Mouse (Mus musculus) brain, embryonic 14.5 days (tissue): Measurements from ENCODE around the gene Fam20c. TPM values are rescaled to one million over a fixed set of nuclear protein-coding genes. Genes with fewer than 3 reads are reported as not detected.
A peak's percentile ranks its signal among the peaks of the same experiment; 100 is the strongest.

ENCODE experiments used
- DNase-seq: peaks from one replicate; pipeline ENCODE4 v3.0.0-alpha.2; 2011; ENCODE audit warnings: low read depth
- CTCF ChIP-seq: fragments of 200-500 bp; IDR thresholded peaks from 2 replicates; pipeline ENCODE4 v1.5.1; 2012; ENCODE audit warnings: inconsistent platforms, mild to moderate bottlenecking, moderate library complexity, borderline replicate concordance; ENCODE audit not compliant: insufficient read depth, insufficient read length; ENCODE audit errors: extremely low read depth
- POLR2A ChIP-seq: fragments of 200-500 bp; IDR thresholded peaks from 2 replicates; pipeline ENCODE4 v1.6.1; 2012; ENCODE audit warnings: mild to moderate bottlenecking, inconsistent platforms, borderline replicate concordance; ENCODE audit not compliant: poor library complexity, insufficient read depth, insufficient read length, severe bottlenecking; ENCODE audit errors: extremely low read depth
- polyA plus RNA-seq: library from polyadenylated mRNA; depleted of rRNA; stranded (reverse); fragments of >200 nt; gene quantifications from 2 replicates; pipeline ENCODE4 v1.2.3, GENCODE M21; 2012

The Fam20c gene
- polyA plus RNA-seq, 1 experiment, result 81.2 TPM

DNA sequence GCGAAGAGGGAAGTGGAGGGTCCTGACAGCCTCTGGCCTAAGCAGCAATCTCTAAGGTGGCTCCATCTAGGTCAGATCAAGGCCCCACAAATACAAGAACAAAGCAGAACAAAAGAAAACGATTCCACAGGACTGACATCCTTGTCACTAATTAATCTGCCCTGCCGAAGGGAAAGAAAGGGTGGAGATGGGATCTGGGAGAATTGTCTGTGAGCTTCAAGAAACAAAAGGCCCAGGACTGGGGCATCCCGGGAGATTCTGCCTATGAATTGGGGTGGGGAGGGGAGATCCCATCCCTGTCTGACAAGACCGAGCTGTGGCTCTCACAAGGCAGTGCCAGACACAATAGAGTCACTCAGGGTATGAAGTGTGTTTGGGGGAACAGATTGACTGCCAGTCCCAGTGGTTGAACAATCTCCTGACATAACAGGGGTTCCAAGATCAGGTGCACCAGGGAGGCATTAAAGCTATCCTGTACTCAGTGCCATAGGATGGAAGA is 7.6 kb downstream of the Fam20c start:
- DNase-seq, result peak; percentile 34
- TF ChIP-seq CTCF (no peak), POLR2A (no peak)

- DNase-seq, result no peak
- TF ChIP-seq CTCF, result no peak
- no peak for TF ChIP-seq POLR2A
These were observed 8.0 kb downstream of the Fam20c start for GRCm38 (mm10) chr5:138762361-138762760.

- TF ChIP-seq POLR2A, result no peak
- no peak for TF ChIP-seq CTCF
- no peak for DNase-seq
These were observed 10.3 kb downstream of the Fam20c start for GRCm38 (mm10) chr5:138764601-138765000.

GRCm38 (mm10) chr5:138767650-138768049 is 13.3 kb downstream of the Fam20c start:
- no peak for TF ChIP-seq CTCF
- no peak for TF ChIP-seq POLR2A
- DNase-seq, result no peak

DNA sequence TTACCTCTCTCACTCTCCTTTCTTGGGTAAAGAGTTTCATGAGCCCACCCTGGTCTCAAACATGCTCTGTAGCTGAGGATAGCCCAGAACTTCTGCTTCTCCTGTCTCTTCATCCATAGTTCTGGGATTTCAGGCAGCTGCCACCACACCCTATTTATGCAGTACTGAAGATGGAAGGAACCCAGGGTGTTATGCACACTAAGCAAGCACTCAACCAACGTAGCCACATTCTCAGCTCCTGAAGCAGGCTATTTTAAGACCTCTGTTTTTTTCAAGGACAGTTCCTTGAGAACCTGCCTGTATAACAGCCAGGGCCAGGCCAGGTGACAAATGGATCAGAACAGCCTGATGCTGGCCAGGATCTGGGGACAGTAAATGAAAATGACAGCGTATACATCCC is 14.4 kb downstream of the Fam20c start:
- DNase-seq, result no peak
- no peak for TF ChIP-seq CTCF
- no peak for TF ChIP-seq POLR2A

DNA sequence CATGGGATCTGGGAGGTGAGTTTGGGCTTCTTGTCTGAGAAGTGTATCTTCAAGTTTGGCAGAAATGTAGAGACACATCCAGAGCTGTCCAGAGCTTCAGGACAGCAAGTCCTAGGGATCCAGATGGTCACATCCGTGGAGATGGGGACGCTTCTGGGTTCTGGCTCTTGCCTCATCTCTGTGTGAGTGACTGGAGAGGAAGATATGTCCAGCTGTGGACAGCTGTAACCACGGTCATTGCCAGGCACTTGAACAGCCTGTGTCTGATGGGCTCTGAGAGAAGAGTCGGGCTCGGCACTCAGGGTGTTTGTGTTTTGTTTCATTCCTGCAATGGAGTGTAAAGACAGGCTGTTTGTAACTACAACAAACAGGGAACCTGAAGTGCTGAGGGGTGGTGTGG is 14.8 kb downstream of the Fam20c start:
- no peak for TF ChIP-seq POLR2A
- TF ChIP-seq CTCF, result no peak
- no peak for DNase-seq

DNA sequence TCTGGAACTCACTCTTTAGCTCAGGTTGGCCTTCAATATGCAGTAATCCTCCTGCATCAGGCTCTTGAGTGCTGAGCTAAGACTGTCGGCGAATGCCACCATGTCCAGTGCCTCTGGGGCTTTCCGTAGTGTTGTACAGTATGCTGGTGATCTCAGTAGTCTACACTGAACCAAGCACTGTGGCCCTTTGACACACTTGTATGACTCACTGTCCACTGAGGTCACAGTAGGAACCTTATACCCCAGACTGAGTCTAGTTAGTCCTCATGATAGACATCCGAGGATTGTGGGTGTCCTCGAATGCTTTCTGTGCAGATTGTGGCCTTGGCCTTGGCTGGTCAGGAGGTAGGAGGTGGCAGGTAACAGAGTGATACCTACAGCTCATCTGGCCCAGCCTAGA is 20.8 kb downstream of the Fam20c start:
- no peak for TF ChIP-seq CTCF
- no peak for DNase-seq

GRCm38 (mm10) chr5:138776346-138776745 is 22.0 kb downstream of the Fam20c start:
- no peak for TF ChIP-seq POLR2A
- no peak for TF ChIP-seq CTCF

DNA sequence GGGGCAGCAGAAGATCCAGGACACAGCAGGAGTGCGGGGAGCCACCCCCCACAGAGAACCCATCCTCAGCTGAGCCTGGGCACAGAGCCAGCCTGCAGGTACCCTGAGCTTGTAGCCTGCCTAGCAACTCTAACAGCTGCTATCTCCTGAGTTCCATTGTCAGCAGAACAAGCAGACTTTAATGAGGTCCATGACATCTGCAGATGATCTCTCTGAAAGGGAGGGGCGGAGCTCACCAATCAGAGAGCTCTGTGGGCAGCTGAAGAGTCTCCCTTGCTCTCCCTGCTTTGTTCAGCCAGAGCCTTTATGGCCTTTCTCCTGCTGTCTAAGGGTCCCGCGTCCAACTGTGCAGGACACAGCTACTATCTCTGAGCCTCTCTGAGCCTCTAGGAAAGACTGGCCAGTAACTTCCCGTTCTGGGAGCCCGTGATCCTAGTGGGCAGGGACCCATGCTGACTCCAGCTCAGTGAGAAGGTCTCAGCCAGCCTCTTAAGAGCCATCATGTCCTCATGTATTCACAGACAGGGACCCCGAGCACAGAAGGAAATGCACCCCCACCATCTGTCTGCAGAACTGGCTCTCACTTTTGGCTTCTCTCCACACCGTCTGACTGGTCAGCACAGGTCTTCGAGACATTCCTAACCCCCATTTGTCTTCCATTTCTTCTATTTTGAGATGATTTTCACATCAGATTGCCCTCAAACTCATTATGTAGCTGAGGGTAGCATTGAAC is 24.6 kb downstream of the Fam20c start:
- peak; percentile 89 for DNase-seq
- TF ChIP-seq CTCF (no peak), POLR2A (no peak)

More at GRCm38 (mm10) chr5:138776346-138776745, 22.0 kb downstream of the Fam20c start:
- no peak for DNase-seq

GRCm38 (mm10) chr5:138779655-138780054 is 25.3 kb downstream of the Fam20c start:
- no peak for DNase-seq
- no peak for TF ChIP-seq CTCF
- no peak for TF ChIP-seq POLR2A

- TF ChIP-seq POLR2A, result no peak
- no peak for TF ChIP-seq CTCF
- DNase-seq, result no peak
These were observed 28.4 kb downstream of the Fam20c start for GRCm38 (mm10) chr5:138782697-138783096.

GRCm38 (mm10) chr5:138783181-138783580 is 28.9 kb downstream of the Fam20c start:
- TF ChIP-seq POLR2A (no peak), CTCF (no peak)
- peak; percentile 52 for DNase-seq
